Mouse (Mus musculus): ENCODE data around the gene A1cf. TPM values are rescaled to one million over a fixed set of nuclear protein-coding genes. Genes with fewer than 3 reads are reported as not detected.

The A1cf gene
- polyA plus RNA-seq, 1 experiment from 2014 or later: 11.9 TPM

DNA sequence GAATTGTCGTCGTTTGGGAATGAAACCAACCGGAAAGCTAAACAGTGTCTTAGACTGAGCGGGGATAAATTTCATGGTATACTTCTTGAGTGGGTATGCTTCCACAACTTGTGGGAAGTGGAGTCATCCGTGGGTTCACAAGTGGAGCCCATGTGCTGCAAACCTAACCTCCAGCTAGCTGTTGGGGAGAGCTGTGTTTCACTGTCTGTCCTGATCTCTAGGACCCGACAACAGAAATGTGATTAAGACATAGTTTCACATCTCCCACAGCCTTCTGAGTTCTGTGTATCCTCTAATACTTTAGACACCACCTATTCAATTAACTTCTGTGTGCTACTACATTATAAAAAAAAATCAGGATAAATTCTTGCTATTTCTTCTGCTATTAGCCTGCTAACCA is 407 bp downstream of the A1cf start:
- H3K9me3 ChIP-seq (ENCODE audit: control insufficient read depth): no peaks in the 10 kb centered on the region
- 33% methylated on average over 6 of the region's 6 CpGs for WGBS
- H3K27me3 ChIP-seq (replicated peaks; ENCODE audit: control insufficient read depth, insufficient read depth, low read length): no peaks in the 10 kb centered on the region
- H3K9ac ChIP-seq (ENCODE audit: low read depth, low read length): peak overlapping the region; percentile 45; the same call in 1 of the 2 replicates
- peak overlapping the region; percentile 56 for H3K4me3 ChIP-seq (ENCODE audit: low read depth, low read length)
- 0 out of 2 replicates have a peak, but pooled peaks have one; percentile 22 for ATAC-seq
- no peaks in the 10 kb centered on the region for H3K36me3 ChIP-seq (ENCODE audit: control insufficient read depth, insufficient read depth)
- peak overlapping the region; percentile 87 for H3K27ac ChIP-seq (ENCODE audit: low read depth, low read length)
- H3K4me1 ChIP-seq (replicated peaks; ENCODE audit: control insufficient read depth, insufficient read depth, low read length): 0 out of 2 replicates have a peak, but pooled peaks cover 2% of the 10 kb centered on the region
- TF ChIP-seq CTCF (IDR thresholded peaks at IDR 0.05; ENCODE audit: low read depth): no peak
- peak overlapping the region; percentile 57 for H3K4me2 ChIP-seq (replicated peaks; ENCODE audit: low read depth)

GRCm38 (mm10) chr19:31871377-31871776 is 2.8 kb downstream of the A1cf start:
- Histone ChIP-seq H3K27ac (ENCODE audit: low read depth, low read length) (no peak overlapping the region), H3K4me2 (replicated peaks; ENCODE audit: low read depth) (no peak overlapping the region; the same call in 1 of the 2 replicates)

GRCm38 (mm10) chr19:31877968-31878367 is 9.4 kb downstream of the A1cf start:
- H3K4me3 ChIP-seq (ENCODE audit: low read depth, low read length): no peak overlapping the region
- H3K9me3 ChIP-seq (ENCODE audit: control insufficient read depth): no peaks in the 10 kb centered on the region
- peak overlapping the region; percentile 13; the same call in 1 of the 2 replicates for H3K4me2 ChIP-seq (replicated peaks; ENCODE audit: low read depth)
- WGBS: 32% methylated on average over 4 of the region's 4 CpGs
- no peaks in the 10 kb centered on the region for H3K27me3 ChIP-seq (replicated peaks; ENCODE audit: control insufficient read depth, insufficient read depth, low read length)
- no peak for TF ChIP-seq CTCF (IDR thresholded peaks at IDR 0.05; ENCODE audit: low read depth)
- no peak overlapping the region for H3K27ac ChIP-seq (ENCODE audit: low read depth, low read length)
- peak; percentile 67; the same call in 1 of the 2 replicates for ATAC-seq
- H3K4me1 ChIP-seq (replicated peaks; ENCODE audit: control insufficient read depth, insufficient read depth, low read length): no peaks in the 10 kb centered on the region
- H3K36me3 ChIP-seq (ENCODE audit: control insufficient read depth, insufficient read depth): no peaks in the 10 kb centered on the region
- no peak overlapping the region for H3K9ac ChIP-seq (ENCODE audit: low read depth, low read length)

More at GRCm38 (mm10) chr19:31871377-31871776, 2.8 kb downstream of the A1cf start:
- 25% methylated on average over 2 of the region's 2 CpGs for WGBS
- ATAC-seq: peak; percentile 39; the same call in 1 of the 2 replicates
- no peaks in the 10 kb centered on the region for H3K36me3 ChIP-seq (ENCODE audit: control insufficient read depth, insufficient read depth)
- no peak overlapping the region for H3K4me3 ChIP-seq (ENCODE audit: low read depth, low read length)
- TF ChIP-seq CTCF (IDR thresholded peaks at IDR 0.05; ENCODE audit: low read depth): no peak
- no peak overlapping the region for H3K9ac ChIP-seq (ENCODE audit: low read depth, low read length)
- 0 out of 2 replicates have a peak, but pooled peaks cover 2% of the 10 kb centered on the region for H3K4me1 ChIP-seq (replicated peaks; ENCODE audit: control insufficient read depth, insufficient read depth, low read length)
- H3K9me3 ChIP-seq (ENCODE audit: control insufficient read depth): no peaks in the 10 kb centered on the region
- no peaks in the 10 kb centered on the region for H3K27me3 ChIP-seq (replicated peaks; ENCODE audit: control insufficient read depth, insufficient read depth, low read length)

- no peak overlapping the region for H3K27ac ChIP-seq (ENCODE audit: low read depth, low read length)
- no peaks in the 10 kb centered on the region for H3K9me3 ChIP-seq (ENCODE audit: control insufficient read depth)
- ATAC-seq: no peak
- 75% methylated on average over 4 of the region's 4 CpGs for WGBS
- no peak for TF ChIP-seq CTCF (IDR thresholded peaks at IDR 0.05; ENCODE audit: low read depth)
- no peaks in the 10 kb centered on the region for H3K36me3 ChIP-seq (ENCODE audit: control insufficient read depth, insufficient read depth)
- no peaks in the 10 kb centered on the region for H3K4me1 ChIP-seq (replicated peaks; ENCODE audit: control insufficient read depth, insufficient read depth, low read length)
- no peak overlapping the region for H3K9ac ChIP-seq (ENCODE audit: low read depth, low read length)
- H3K27me3 ChIP-seq (replicated peaks; ENCODE audit: control insufficient read depth, insufficient read depth, low read length): no peaks in the 10 kb centered on the region
- no peak overlapping the region for H3K4me3 ChIP-seq (ENCODE audit: low read depth, low read length)
- no peak overlapping the region for H3K4me2 ChIP-seq (replicated peaks; ENCODE audit: low read depth)
These were observed 16.0 kb downstream of the A1cf start for GRCm38 (mm10) chr19:31884594-31884993.

- no peaks in the 10 kb centered on the region for H3K9me3 ChIP-seq (ENCODE audit: control insufficient read depth)
- no peak for ATAC-seq
- H3K9ac ChIP-seq (ENCODE audit: low read depth, low read length): no peak overlapping the region
- H3K36me3 ChIP-seq (ENCODE audit: control insufficient read depth, insufficient read depth): no peaks in the 10 kb centered on the region
- 90% methylated on average over 2 of the region's 2 CpGs for WGBS
- 0 out of 2 replicates have a peak, but pooled peaks cover 9% of the 10 kb centered on the region for H3K4me1 ChIP-seq (replicated peaks; ENCODE audit: control insufficient read depth, insufficient read depth, low read length)
- TF ChIP-seq CTCF (IDR thresholded peaks at IDR 0.05; ENCODE audit: low read depth): no peak
- no peak overlapping the region for H3K4me2 ChIP-seq (replicated peaks; ENCODE audit: low read depth)
- no peak overlapping the region for H3K4me3 ChIP-seq (ENCODE audit: low read depth, low read length)
- H3K27me3 ChIP-seq (replicated peaks; ENCODE audit: control insufficient read depth, insufficient read depth, low read length): no peaks in the 10 kb centered on the region
- no peak overlapping the region for H3K27ac ChIP-seq (ENCODE audit: low read depth, low read length)
These were observed 18.7 kb downstream of the A1cf start for GRCm38 (mm10) chr19:31887275-31887674.

GRCm38 (mm10) chr19:31889988-31890387 is 21.4 kb downstream of the A1cf start:
- no peak for ATAC-seq
- no peak for TF ChIP-seq CTCF (IDR thresholded peaks at IDR 0.05; ENCODE audit: low read depth)
- Histone ChIP-seq H3K9ac (ENCODE audit: low read depth, low read length) (no peak overlapping the region), H3K4me1 (replicated peaks; ENCODE audit: control insufficient read depth, insufficient read depth, low read length) (0 out of 2 replicates have a peak, but pooled peaks cover 9% of the 10 kb centered on the region), H3K27ac (ENCODE audit: low read depth, low read length) (no peak overlapping the region), H3K4me3 (ENCODE audit: low read depth, low read length) (no peak overlapping the region), H3K36me3 (ENCODE audit: control insufficient read depth, insufficient read depth) (no peaks in the 10 kb centered on the region), H3K9me3 (ENCODE audit: control insufficient read depth) (no peaks in the 10 kb centered on the region), H3K4me2 (replicated peaks; ENCODE audit: low read depth) (no peak overlapping the region), H3K27me3 (replicated peaks; ENCODE audit: control insufficient read depth, insufficient read depth, low read length) (no peaks in the 10 kb centered on the region)
- 42% methylated on average over 4 of the region's 4 CpGs for WGBS

Data from intestine, postnatal 0 days (tissue).